Mouse (Mus musculus) heart, adult 2 months (tissue): ENCODE results near the gene Tomm22.

Experiments
- CTCF ChIP-seq: fragments of 200-600 bp; IDR thresholded peaks from 2 replicates; pipeline ENCODE4 v1.8.1; 2022; ENCODE audit warnings: antibody characterized with exemption, mild to moderate bottlenecking, moderate library complexity
- EP300 ChIP-seq: fragments of 200-500 bp; IDR thresholded peaks from 2 replicates; pipeline ENCODE4 v1.6.1; 2011; ENCODE audit warnings: low read depth, low read length, control low read depth; ENCODE audit not compliant: insufficient read depth
- POLR2A ChIP-seq: fragments of 200-500 bp; IDR thresholded peaks from 2 replicates; pipeline ENCODE4 v1.6.1; 2011; ENCODE audit warnings: mild to moderate bottlenecking, low read depth, low read length, control low read depth; ENCODE audit not compliant: insufficient read depth

DNA sequence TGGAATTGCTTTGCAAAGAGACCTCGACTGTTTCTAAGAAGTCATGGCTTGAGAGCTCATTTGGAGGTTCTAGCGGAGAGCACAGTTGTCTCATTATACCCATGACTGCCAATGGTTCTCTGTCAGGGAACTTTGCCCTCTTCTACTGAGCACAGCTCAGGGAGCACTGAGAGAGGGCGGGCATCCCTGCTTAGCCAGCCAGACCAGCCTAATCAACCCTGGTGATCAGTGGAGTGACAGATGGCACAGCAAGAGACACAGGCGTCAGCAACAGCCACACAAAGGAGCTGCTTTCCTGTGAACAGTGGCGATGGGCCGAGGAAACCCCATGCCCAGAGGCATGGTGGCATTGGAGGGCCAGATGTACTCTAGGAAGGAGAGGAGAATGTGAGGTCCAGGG lies 26.4 kb downstream of the Tomm22 start:
- TF ChIP-seq CTCF (no peak), EP300 (no peak), POLR2A (no peak)
